Mouse (Mus musculus) lung, postnatal 0 days (tissue): ENCODE data around the gene Pigq.

Source experiments
- CTCF ChIP-seq: IDR thresholded peaks from 2 replicates; pipeline ENCODE4 v1.5.1; 2016; ENCODE audit warnings: antibody characterized with exemption, mild to moderate bottlenecking
- EP300 ChIP-seq: IDR thresholded peaks from 2 replicates; pipeline ENCODE4 v1.6.1; 2016; ENCODE audit warnings: antibody characterized with exemption, mild to moderate bottlenecking, control low read depth

DNA sequence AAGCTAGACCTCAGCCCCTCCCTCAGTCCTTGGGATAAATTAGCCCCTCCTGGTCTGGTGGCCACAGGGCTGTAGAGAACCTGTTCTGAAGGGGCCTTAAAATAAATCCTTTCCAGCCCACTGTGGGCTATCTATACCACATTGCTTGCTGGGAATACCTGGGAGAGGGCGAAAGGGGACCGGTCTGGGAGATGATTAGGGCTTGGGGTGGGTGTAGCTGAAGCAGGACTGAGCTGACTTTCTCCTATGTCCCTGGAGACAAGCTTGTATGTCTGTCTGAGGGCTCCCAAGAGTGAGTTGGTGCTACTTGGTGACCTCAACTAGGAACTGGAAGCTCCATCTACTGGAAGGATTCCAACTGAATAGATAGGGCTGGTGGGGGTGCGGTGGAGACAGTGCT lies 67.7 kb downstream of the Pigq start:
- TF ChIP-seq CTCF = no peak
- TF ChIP-seq EP300 = no peak
